Mouse (Mus musculus) myocyte (in vitro differentiated cells): ENCODE measurements around the gene Rnf11.

Source experiments
- CEBPB ChIP-seq: IDR thresholded peaks from 2 replicates; pipeline ENCODE4 v1.6.1; 2011; ENCODE audit warnings: mild to moderate bottlenecking, moderate library complexity; ENCODE audit not compliant: poor library complexity, insufficient read depth, severe bottlenecking
- E2F4 ChIP-seq: IDR thresholded peaks from one replicate; pipeline ENCODE4 v1.6.1; 2011; ENCODE audit warnings: mild to moderate bottlenecking, control low read depth, moderate library complexity; ENCODE audit not compliant: insufficient read depth
- MYOG ChIP-seq, 3 experiments: IDR thresholded peaks; one replicate each; pipeline ENCODE4 v1.6.1; 2011; ENCODE audit warnings: control low read depth in 2 of 3, low read depth in 2 of 3, mild to moderate bottlenecking in 2 of 3; ENCODE audit not compliant: insufficient read length in 2 of 3, control insufficient read depth in 1 of 3, insufficient read depth in 1 of 3
- POLR2A ChIP-seq: IDR thresholded peaks from one replicate; pipeline ENCODE4 v1.6.1; 2011; ENCODE audit warnings: low read depth, mild to moderate bottlenecking, control low read depth, moderate library complexity; ENCODE audit not compliant: insufficient read length
- POLR2AphosphoS2 ChIP-seq: IDR thresholded peaks from one replicate; pipeline ENCODE4 v1.6.1; 2011; ENCODE audit warnings: low read depth, control low read depth; ENCODE audit not compliant: insufficient read length
- TCF12 ChIP-seq: IDR thresholded peaks from one replicate; pipeline ENCODE4 v1.6.1; 2011; ENCODE audit warnings: mild to moderate bottlenecking, control low read depth; ENCODE audit not compliant: poor library complexity, insufficient read depth, severe bottlenecking
- USF1 ChIP-seq: IDR thresholded peaks from one replicate; pipeline ENCODE4 v1.6.1; 2011; ENCODE audit warnings: low read depth, mild to moderate bottlenecking, control low read depth, moderate library complexity

GRCm38 (mm10) chr4:109422436-109422835 lies 62.1 kb downstream of the Rnf11 start:
- no peak for TF ChIP-seq CEBPB
- TF ChIP-seq POLR2A: no peak
- TF ChIP-seq E2F4: no peak
- TF ChIP-seq USF1: no peak
- TF ChIP-seq POLR2AphosphoS2: no peak
- no peak for TF ChIP-seq TCF12
- no peak for TF ChIP-seq MYOG (IDR thresholded peaks at IDR 0.05; ENCODE audit: control insufficient read depth in 1 of 3, insufficient read depth in 1 of 3, insufficient read length in 2 of 3, low read depth in 2 of 3)
